Mouse (Mus musculus) MEL (cell line): ENCODE data around the gene Col8a1. TPM values are rescaled to one million over a fixed set of nuclear protein-coding genes. Genes with fewer than 3 reads are reported as not detected.

Source experiments
- DNase-seq: peaks from one replicate; pipeline ENCODE4 v3.0.0; 2011; ENCODE audit warnings: low read depth, low spot score
- H3K27ac ChIP-seq: 2 replicates; pipeline ENCODE4 v1.5.1; 2012; ENCODE audit warnings: low read depth, mild to moderate bottlenecking, control low read depth, low read length, moderate library complexity; ENCODE audit not compliant: control insufficient read depth
- H3K27me3 ChIP-seq, 2 experiments: fragments of 150-350 bp in 1 of 2; sonication (generic) in 1 of 2; 2 replicates each; pipeline ENCODE4 v1.6.1; 2012; ENCODE audit warnings: low read length in 2 of 2, mild to moderate bottlenecking in 2 of 2, improper control_type of control experiment in 1 of 2, moderate library complexity in 1 of 2; ENCODE audit not compliant: insufficient read depth in 2 of 2, control insufficient read depth in 1 of 2
- H3K36me3 ChIP-seq, 2 experiments: 2 replicates each; pipeline ENCODE4 v1.6.1; 2012 to 2014; ENCODE audit warnings: low read length in 2 of 2, improper control_type of control experiment in 1 of 2, inconsistent platforms in 1 of 2, mild to moderate bottlenecking in 1 of 2; ENCODE audit not compliant: insufficient read depth in 2 of 2, control insufficient read depth in 1 of 2
- H3K4me1 ChIP-seq, 2 experiments: fragments of 150-350 bp in 1 of 2; sonication (generic) in 1 of 2; 2 replicates each; pipeline ENCODE4 v1.6.1; 2012; ENCODE audit warnings: low read length in 2 of 2, improper control_type of control experiment in 1 of 2, mild to moderate bottlenecking in 1 of 2; ENCODE audit not compliant: insufficient read depth in 2 of 2, control insufficient read depth in 1 of 2
- H3K4me3 ChIP-seq, 2 experiments: fragments of 150-350 bp in 1 of 2; sonication (generic) in 1 of 2; 2 replicates each; pipeline ENCODE4 v1.5.1; 2012; ENCODE audit warnings: low read depth in 2 of 2, low read length in 2 of 2, mild to moderate bottlenecking in 2 of 2, moderate library complexity in 2 of 2, control low read depth in 1 of 2, improper control_type of control experiment in 1 of 2; ENCODE audit not compliant: control insufficient read depth in 1 of 2, insufficient read depth in 1 of 2
- H3K79me2 ChIP-seq: 2 replicates; pipeline ENCODE4 v1.6.1; 2012; ENCODE audit warnings: mild to moderate bottlenecking, low read length, moderate library complexity; ENCODE audit not compliant: control insufficient read depth, poor library complexity, insufficient read depth
- H3K9ac ChIP-seq: 2 replicates; pipeline ENCODE4 v1.6.1; 2012; ENCODE audit warnings: low read depth, mild to moderate bottlenecking, control low read depth, low read length, moderate library complexity; ENCODE audit not compliant: control insufficient read depth, poor library complexity, severe bottlenecking
- H3K9me3 ChIP-seq: fragments of 150-350 bp; sonication (generic); replicated peaks from 2 replicates; pipeline ENCODE4 v1.6.1; 2012; ENCODE audit warnings: mild to moderate bottlenecking, low read length, improper control_type of control experiment, moderate library complexity; ENCODE audit not compliant: insufficient read depth
- BHLHE40 ChIP-seq: IDR thresholded peaks from 2 replicates; pipeline ENCODE4 v1.6.1; 2012; ENCODE audit warnings: low read depth, mild to moderate bottlenecking, inconsistent platforms, low read length, improper control_type of control experiment, borderline replicate concordance
- CTCF ChIP-seq, 3 experiments: IDR thresholded peaks in 2 of 3; conservative IDR thresholded peaks in 1 of 3; 2 replicates each; pipeline ENCODE4 v1.5.1; 2011 to 2012; ENCODE audit warnings: low read length in 3 of 3, low read depth in 2 of 3, mild to moderate bottlenecking in 2 of 3, improper control_type of control experiment in 1 of 3, inconsistent platforms in 1 of 3, mixed read lengths in 1 of 3, moderate library complexity in 1 of 3; ENCODE audit not compliant: control insufficient read depth in 1 of 3, insufficient read depth in 1 of 3, poor library complexity in 1 of 3, severe bottlenecking in 1 of 3
- E2F4 ChIP-seq: IDR thresholded peaks from 2 replicates; pipeline ENCODE4 v1.6.1; 2011; ENCODE audit warnings: low read depth, low read length, improper control_type of control experiment, borderline replicate concordance
- GABPA ChIP-seq: IDR thresholded peaks from 2 replicates; pipeline ENCODE4 v1.6.1; 2012; ENCODE audit warnings: low read depth, mild to moderate bottlenecking, inconsistent platforms, low read length, improper control_type of control experiment, moderate library complexity
- HCFC1 ChIP-seq: IDR thresholded peaks from 2 replicates; pipeline ENCODE4 v1.6.1; 2012; ENCODE audit warnings: low read depth, mild to moderate bottlenecking, inconsistent platforms, low read length, improper control_type of control experiment, moderate library complexity
- JUND ChIP-seq: IDR thresholded peaks from 2 replicates; pipeline ENCODE4 v1.6.1; 2011; ENCODE audit warnings: low read depth, mild to moderate bottlenecking, improper control_type of control experiment, low read length
- MAFK ChIP-seq: IDR thresholded peaks from 2 replicates; pipeline ENCODE4 v1.6.1; 2011; ENCODE audit warnings: low read depth, mild to moderate bottlenecking, low read length, improper control_type of control experiment, borderline replicate concordance
- MXI1 ChIP-seq: IDR thresholded peaks from 2 replicates; pipeline ENCODE4 v1.6.1; 2011; ENCODE audit warnings: mild to moderate bottlenecking, low read depth, low read length, improper control_type of control experiment
- MYB ChIP-seq: IDR thresholded peaks from 2 replicates; pipeline ENCODE4 v1.6.1; 2011; ENCODE audit warnings: mild to moderate bottlenecking, low read depth, low read length, improper control_type of control experiment
- NRF1 ChIP-seq: IDR thresholded peaks from 2 replicates; pipeline ENCODE4 v1.6.1; 2014; ENCODE audit warnings: low read depth, mild to moderate bottlenecking, inconsistent platforms, low read length, improper control_type of control experiment, moderate library complexity; ENCODE audit not compliant: poor library complexity, insufficient read depth, severe bottlenecking
- POLR2AphosphoS2 ChIP-seq: IDR thresholded peaks from 2 replicates; pipeline ENCODE4 v1.6.1; 2011; ENCODE audit warnings: low read length, improper control_type of control experiment
- RAD21 ChIP-seq: IDR thresholded peaks from 2 replicates; pipeline ENCODE4 v1.6.1; 2011; ENCODE audit warnings: mild to moderate bottlenecking, low read depth, low read length, improper control_type of control experiment
- SMC3 ChIP-seq: IDR thresholded peaks from 2 replicates; pipeline ENCODE4 v1.6.1; 2011; ENCODE audit warnings: low read depth, low read length, improper control_type of control experiment
- TAL1 ChIP-seq: IDR thresholded peaks from 2 replicates; pipeline ENCODE4 v1.6.1; 2012; ENCODE audit warnings: mild to moderate bottlenecking, inconsistent platforms, low read length, moderate library complexity, mixed read lengths
- TBP ChIP-seq: IDR thresholded peaks from 2 replicates; pipeline ENCODE4 v1.8.0; 2011; ENCODE audit warnings: low read depth, low read length, improper control_type of control experiment
- USF1 ChIP-seq: IDR thresholded peaks from 2 replicates; pipeline ENCODE4 v1.6.1; 2014; ENCODE audit warnings: low read depth, mild to moderate bottlenecking, inconsistent platforms, low read length, improper control_type of control experiment, moderate library complexity
- ZC3H11A ChIP-seq: IDR thresholded peaks from 2 replicates; pipeline ENCODE4 v1.6.1; 2012; ENCODE audit warnings: low read depth, mild to moderate bottlenecking, inconsistent platforms, low read length, improper control_type of control experiment
- ZKSCAN1 ChIP-seq: IDR thresholded peaks from 2 replicates; pipeline ENCODE4 v1.6.1; 2012; ENCODE audit warnings: low read depth, mild to moderate bottlenecking, inconsistent platforms, low read length, improper control_type of control experiment, moderate library complexity
- ZMIZ1 ChIP-seq: IDR thresholded peaks from 2 replicates; pipeline ENCODE4 v1.6.1; 2012; ENCODE audit warnings: low read depth, mild to moderate bottlenecking, inconsistent platforms, low read length, improper control_type of control experiment, moderate library complexity
- polyA plus RNA-seq, 2 experiments: library from polyadenylated mRNA; stranded (reverse) in 1 of 2; unstranded in 1 of 2; fragments of >175 nt in 1 of 2; fragments of >200 nt in 1 of 2; gene quantifications; 2 replicates each; pipeline versions ENCODE4 v1.2.1 to v1.2.4; 2012; ENCODE audit warnings: low replicate concordance in 2 of 2, low read depth in 1 of 2; ENCODE audit not compliant: insufficient read length in 2 of 2, insufficient read depth in 1 of 2, missing spikeins in 1 of 2
- total RNA-seq: library from RNA; depleted of rRNA; stranded (reverse); fragments of 300-350 nt; gene quantifications from 2 replicates; pipeline ENCODE4 v1.2.3, GENCODE M21; 2012

Col8a1 gene
- total and polyA plus RNA-seq, 3 experiments = not detected

DNA sequence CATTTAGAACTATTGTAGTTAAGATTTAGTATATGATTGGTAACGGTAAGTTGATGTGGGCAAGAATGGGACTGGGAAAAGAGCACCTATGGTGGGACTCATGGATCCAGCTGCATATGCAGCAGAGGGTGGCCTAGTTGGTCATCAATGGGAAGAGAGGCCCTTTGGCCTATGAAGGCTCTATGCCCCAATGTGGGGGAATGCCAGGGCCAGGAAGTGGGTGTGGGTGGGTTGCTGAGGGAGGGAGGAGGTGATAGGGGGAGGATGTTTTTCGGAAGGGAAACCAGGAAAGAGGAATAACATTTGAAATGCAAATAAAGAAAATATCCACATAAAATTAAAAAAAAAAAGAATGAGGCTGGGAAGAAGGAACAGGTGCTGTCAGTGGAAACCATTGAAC lies 19.6 kb downstream of the Col8a1 start:
- H3K4me1 ChIP-seq = no peaks in the 10 kb centered on the region
- H3K36me3 ChIP-seq = no peaks in the 10 kb centered on the region
- DNase-seq = no peak
- no peaks in the 10 kb centered on the region for H3K9me3 ChIP-seq
- H3K27ac ChIP-seq = no peak overlapping the region
- H3K27me3 ChIP-seq = peaks cover 0 to 3% of the 10 kb centered on the region in 2 experiments; a peak in 1 of 4 replicates
- H3K4me3 ChIP-seq = no peak overlapping the region
- H3K79me2 ChIP-seq = no peaks in the 10 kb centered on the region
- TF ChIP-seq USF1 (no peak), MXI1 (no peak), GABPA (no peak), TAL1 (no peak), E2F4 (no peak), TBP (no peak), ZC3H11A (no peak), SMC3 (no peak), ZKSCAN1 (no peak), MYB (no peak), MAFK (no peak), CTCF (IDR thresholded peaks at IDR 0.05 in 2 of 3, conservative IDR thresholded peaks at IDR 0.05 in 1 of 3; ENCODE audit: control insufficient read depth in 1 of 3, insufficient read depth in 1 of 3, low read depth in 2 of 3, low read length in 3 of 3, poor library complexity in 1 of 3, severe bottlenecking in 1 of 3) (no peak), NRF1 (no peak), HCFC1 (no peak), ZMIZ1 (no peak), POLR2AphosphoS2 (no peak), BHLHE40 (no peak), JUND (no peak)
- TF ChIP-seq, all 39 proteins: peak for 0
- no peak overlapping the region for H3K9ac ChIP-seq

DNA sequence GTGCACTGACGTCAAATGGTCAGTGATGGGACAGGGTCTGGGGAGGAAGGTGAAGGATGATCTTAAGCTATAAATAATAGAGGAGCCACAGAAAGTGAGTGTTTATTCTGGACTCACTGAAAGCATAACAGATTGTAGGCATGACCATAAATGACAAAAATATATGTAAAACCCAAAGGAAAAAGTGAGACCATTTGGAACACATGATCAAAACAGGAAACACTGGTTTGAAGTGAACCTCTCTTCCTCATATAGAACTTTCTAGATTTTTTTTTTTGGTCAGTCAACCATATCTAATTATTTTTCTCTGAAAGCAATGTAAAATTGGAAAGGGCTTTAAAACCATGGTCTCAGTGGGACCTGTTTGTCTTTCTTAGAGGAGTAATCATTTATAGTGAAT lies 21.0 kb downstream of the Col8a1 start:
- Histone ChIP-seq H3K36me3 (no peaks in the 10 kb centered on the region), H3K27me3 (peaks cover 0 to 3% of the 10 kb centered on the region in 2 experiments; a peak in 1 of 4 replicates), H3K79me2 (no peaks in the 10 kb centered on the region), H3K9me3 (no peaks in the 10 kb centered on the region), H3K4me1 (no peaks in the 10 kb centered on the region), H3K4me3 (no peak overlapping the region), H3K27ac (no peak overlapping the region), H3K9ac (no peak overlapping the region)
- no peak for DNase-seq
- TF ChIP-seq RAD21 = no peak
